Mouse (Mus musculus): ENCODE measurements at regions not wholly inside any gene's neighbourhood (a gene's known extent, or its start where the extent isn't known, plus 50 kb on each side); places are given as distances from the start of the nearest gene placed in this dataset.
A peak's percentile ranks its signal among the peaks of the same experiment; 100 is the strongest.

DNA sequence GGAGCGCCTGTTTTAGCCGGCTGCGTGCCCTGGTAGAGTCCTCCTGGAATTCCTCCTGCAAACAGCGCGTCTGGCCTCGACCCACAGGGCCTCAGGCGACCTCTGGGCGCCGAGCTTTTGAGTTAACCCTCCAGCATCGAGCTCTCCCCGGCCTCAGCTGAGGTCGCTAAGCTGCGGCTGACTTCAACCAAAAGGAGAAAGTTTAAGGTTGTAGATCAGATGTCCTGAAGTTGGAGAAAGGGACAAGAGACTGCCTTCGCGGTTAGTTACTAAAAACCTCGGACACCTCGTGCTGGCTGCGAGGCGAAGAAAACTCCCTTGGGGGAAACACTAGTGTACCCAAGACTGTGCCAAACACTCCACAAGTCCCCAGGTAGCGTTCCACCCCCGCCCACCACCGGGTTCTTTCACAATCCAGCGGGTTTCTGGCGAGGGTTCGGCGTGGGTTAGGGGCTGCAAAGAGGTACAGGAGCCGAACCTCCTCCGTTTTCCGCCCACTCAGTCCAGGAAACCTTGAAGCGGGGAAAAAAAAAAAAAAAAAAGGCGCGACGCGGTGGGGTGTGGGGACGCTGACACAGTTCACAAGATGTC lies 78.9 kb downstream of the Kcnrg start:
- Histone ChIP-seq H3K4me2 (peak overlapping the region; percentile 50), H3K9ac (no peak overlapping the region), H3K27ac (no peak overlapping the region), H3K27me3 (peaks cover 81% of the 10 kb centered on the region), H3K4me3 (peak overlapping the region; percentile 30; the same call in 1 of the 2 replicates), H3K36me3 (no peaks in the 10 kb centered on the region), H3K9me3 (no peaks in the 10 kb centered on the region), H3K4me1 (replicated peaks) (peaks cover 38% of the 10 kb centered on the region)
- ATAC-seq (ENCODE audit: low FRiP score): no peak
- under 1% methylated on average over 30 of the region's 35 CpGs for WGBS

- WGBS: under 1% methylated on average over 32 of the region's 33 CpGs
- Histone ChIP-seq H3K36me3 (no peaks in the 10 kb centered on the region), H3K27me3 (peaks cover 88% of the 10 kb centered on the region), H3K27ac (no peak overlapping the region), H3K9me3 (no peaks in the 10 kb centered on the region), H3K9ac (no peak overlapping the region), H3K4me3 (peak overlapping the region; percentile 30), H3K4me1 (replicated peaks) (peaks cover 38% of the 10 kb centered on the region), H3K4me2 (peak overlapping the region; percentile 50)
- no peak for ATAC-seq (ENCODE audit: low FRiP score)
These were observed 79.6 kb downstream of the Kcnrg start for GRCm38 (mm10) chr14:61686821-61687341.

DNA sequence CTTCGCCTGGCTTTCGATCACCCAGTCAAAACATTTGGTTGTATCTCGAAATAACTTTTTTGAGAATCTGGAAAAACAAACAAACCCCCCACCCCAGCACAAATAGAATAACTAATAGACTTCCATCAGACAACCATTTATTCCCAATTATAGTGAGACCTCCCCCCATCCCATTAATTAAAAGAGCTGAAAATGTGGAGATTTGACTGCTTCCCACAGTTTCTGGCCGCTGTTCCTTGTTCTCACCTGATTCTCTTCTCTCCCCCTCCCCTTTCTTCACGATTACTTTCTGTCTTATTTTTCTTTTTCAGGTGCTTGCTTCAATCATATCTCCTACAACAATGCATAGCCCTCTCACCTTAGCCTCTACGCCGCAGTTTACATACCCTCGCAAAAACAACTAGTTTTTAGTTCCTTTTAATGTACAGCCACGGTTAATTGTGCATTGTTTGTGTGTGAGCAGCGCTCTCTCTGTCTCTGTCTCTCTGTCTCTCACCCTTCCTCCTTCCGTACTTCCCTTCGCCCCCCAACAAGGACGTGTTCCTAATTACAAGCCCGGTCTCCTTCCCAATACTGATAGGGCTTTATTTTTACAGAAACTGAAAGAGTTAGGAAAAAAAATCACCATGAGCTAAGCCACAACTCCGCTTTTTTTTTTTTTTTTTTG lies 80.2 kb downstream of the Kcnrg start:
- H3K9me3 ChIP-seq: no peaks in the 10 kb centered on the region
- no peak overlapping the region for H3K27ac ChIP-seq
- H3K4me2 ChIP-seq: peak overlapping the region; percentile 50
- H3K36me3 ChIP-seq: no peaks in the 10 kb centered on the region
- H3K27me3 ChIP-seq: peaks cover 93% of the 10 kb centered on the region
- no peak for ATAC-seq (ENCODE audit: low FRiP score)
- no peak overlapping the region for H3K9ac ChIP-seq
- WGBS: under 1% methylated on average over 15 of the region's 15 CpGs
- H3K4me1 ChIP-seq (replicated peaks): peaks cover 38% of the 10 kb centered on the region
- H3K4me3 ChIP-seq: peak overlapping the region; percentile 30; the same call in 1 of the 2 replicates

- Histone ChIP-seq H3K4me1 (replicated peaks) (peaks cover 32% of the 10 kb centered on the region), H3K9me3 (no peaks in the 10 kb centered on the region), H3K4me2 (no peak overlapping the region), H3K4me3 (no peak overlapping the region), H3K27me3 (peaks cover 90% of the 10 kb centered on the region), H3K9ac (no peak overlapping the region), H3K36me3 (no peaks in the 10 kb centered on the region), H3K27ac (no peak overlapping the region)
- WGBS: 3% methylated on average over 11 of the region's 11 CpGs
- no peak for ATAC-seq (ENCODE audit: low FRiP score)
These were observed 80.8 kb downstream of the Kcnrg start for GRCm38 (mm10) chr14:61688013-61688520.

DNA sequence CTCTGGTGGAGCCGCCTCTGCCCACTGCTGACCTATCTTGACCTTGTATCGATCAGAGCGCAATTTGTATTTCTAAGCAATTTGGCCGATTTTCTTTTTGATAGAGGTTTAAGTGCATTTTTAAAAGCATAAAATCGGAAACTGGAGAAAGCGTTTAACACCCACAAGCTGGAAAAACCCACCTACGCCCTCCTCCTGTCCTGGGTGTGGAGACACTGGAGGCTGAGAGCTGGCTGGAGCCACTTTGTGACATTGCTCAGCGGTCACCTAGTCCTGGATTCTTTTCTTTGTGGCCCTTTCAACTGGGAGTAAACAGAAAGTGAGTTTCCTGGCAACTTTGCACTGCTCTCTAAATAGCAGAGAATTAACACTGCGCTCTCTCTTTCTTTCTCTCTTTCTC lies 81.4 kb downstream of the Kcnrg start:
- Histone ChIP-seq H3K9me3 (no peaks in the 10 kb centered on the region), H3K4me2 (no peak overlapping the region; the same call in 1 of the 2 replicates), H3K27ac (no peak overlapping the region), H3K4me3 (no peak overlapping the region), H3K9ac (no peak overlapping the region), H3K4me1 (replicated peaks) (peaks cover 30% of the 10 kb centered on the region), H3K36me3 (no peaks in the 10 kb centered on the region), H3K27me3 (peaks cover 84% of the 10 kb centered on the region)
- under 1% methylated on average over 9 of the region's 9 CpGs for WGBS
- no peak for ATAC-seq (ENCODE audit: low FRiP score)

GRCm38 (mm10) chr14:61689281-61689680 lies 82.0 kb downstream of the Kcnrg start:
- peaks cover 78% of the 10 kb centered on the region for H3K27me3 ChIP-seq
- under 1% methylated on average over 21 of the region's 21 CpGs for WGBS

DNA sequence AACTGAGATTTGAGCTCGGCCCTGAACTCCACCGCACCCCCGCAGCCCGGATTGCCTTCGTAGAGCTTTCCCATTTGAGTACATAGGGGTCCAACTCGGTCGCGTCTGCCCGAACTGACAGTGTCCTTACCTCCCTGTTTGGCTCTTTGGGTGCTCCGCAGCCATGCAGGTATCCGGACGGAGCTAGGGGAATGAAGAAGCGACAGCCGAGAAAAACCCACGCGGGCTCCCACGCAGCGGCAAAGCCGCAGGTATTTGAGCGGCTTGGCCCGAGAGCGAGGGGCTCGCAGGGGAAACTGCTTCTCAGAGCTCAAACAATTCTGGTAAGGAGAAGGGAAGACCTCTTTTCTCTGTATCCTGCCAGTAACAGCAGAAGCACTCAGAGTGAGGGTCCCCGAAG lies 82.5 kb downstream of the Kcnrg start:
- H3K36me3 ChIP-seq: no peaks in the 10 kb centered on the region
- no peak for ATAC-seq (ENCODE audit: low FRiP score)
- H3K4me1 ChIP-seq (replicated peaks): peaks cover 24% of the 10 kb centered on the region
- WGBS: 8% methylated on average over 24 of the region's 24 CpGs
- H3K9ac ChIP-seq: no peak overlapping the region
- no peak overlapping the region for H3K27ac ChIP-seq
- H3K4me2 ChIP-seq: peak overlapping the region; percentile 42
- H3K9me3 ChIP-seq: no peaks in the 10 kb centered on the region
- H3K4me3 ChIP-seq: peak overlapping the region; percentile 22
- H3K27me3 ChIP-seq: peaks cover 75% of the 10 kb centered on the region

More at GRCm38 (mm10) chr14:61689281-61689680, 82.0 kb downstream of the Kcnrg start:
- Histone ChIP-seq H3K27ac (no peak overlapping the region), H3K4me3 (peak overlapping the region; percentile 22), H3K4me1 (replicated peaks) (peaks cover 29% of the 10 kb centered on the region), H3K4me2 (peak overlapping the region; percentile 42), H3K36me3 (no peaks in the 10 kb centered on the region), H3K9ac (no peak overlapping the region), H3K9me3 (no peaks in the 10 kb centered on the region)
- ATAC-seq (ENCODE audit: low FRiP score): no peak

DNA sequence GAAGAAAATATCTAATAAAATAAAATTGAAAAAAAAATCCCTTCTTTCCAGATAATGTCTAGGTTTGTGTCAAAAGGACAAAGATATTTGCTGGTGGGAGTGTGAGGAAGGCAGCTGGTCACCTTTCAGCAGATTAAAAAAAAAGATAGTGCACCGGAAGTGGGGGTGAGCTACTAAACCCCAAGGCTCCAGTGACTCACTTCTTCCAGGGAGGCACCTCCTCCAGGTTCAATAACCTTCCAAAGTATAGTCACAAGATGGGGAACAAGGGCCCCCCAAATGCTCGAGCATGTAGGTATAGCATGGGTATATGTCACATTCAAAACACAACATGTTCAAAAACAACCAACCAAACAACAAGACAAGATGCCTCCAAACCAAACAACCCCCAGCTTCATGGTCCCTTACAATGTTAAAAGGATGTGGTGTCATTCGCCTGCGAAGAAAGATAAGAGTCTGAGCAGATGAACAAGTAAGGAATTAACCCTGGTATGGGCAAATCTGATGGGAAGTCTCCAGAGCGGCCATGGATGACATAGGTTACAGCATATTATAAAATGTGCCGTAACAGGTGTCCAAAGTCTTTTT lies 84.6 kb downstream of the Kcnrg start:
- Histone ChIP-seq H3K27ac (no peak overlapping the region), H3K4me3 (no peak overlapping the region), H3K4me2 (no peak overlapping the region), H3K36me3 (no peaks in the 10 kb centered on the region), H3K4me1 (replicated peaks) (peaks cover 13% of the 10 kb centered on the region), H3K27me3 (peaks cover 61% of the 10 kb centered on the region), H3K9ac (no peak overlapping the region), H3K9me3 (no peaks in the 10 kb centered on the region)
- no peak for ATAC-seq (ENCODE audit: low FRiP score)
- 91% methylated on average over 6 of the region's 6 CpGs for WGBS

GRCm38 (mm10) chr14:61694796-61695195 lies 87.5 kb downstream of the Kcnrg start:
- no peak overlapping the region for H3K27ac ChIP-seq
- H3K4me3 ChIP-seq: no peak overlapping the region
- no peak overlapping the region for H3K4me2 ChIP-seq
- no peak overlapping the region for H3K9ac ChIP-seq
- 96% methylated on average over 3 of the region's 3 CpGs for WGBS
- no peaks in the 10 kb centered on the region for H3K9me3 ChIP-seq
- H3K27me3 ChIP-seq: peaks cover 42% of the 10 kb centered on the region
- ATAC-seq (ENCODE audit: low FRiP score): no peak
- H3K4me1 ChIP-seq (replicated peaks): peaks cover 3% of the 10 kb centered on the region; the same call in 1 of the 2 replicates
- H3K36me3 ChIP-seq: no peaks in the 10 kb centered on the region

GRCm38 (mm10) chr14:61696290-61696842 lies 89.1 kb downstream of the Kcnrg start:
- H3K4me2 ChIP-seq: no peak overlapping the region
- H3K9me3 ChIP-seq: no peaks in the 10 kb centered on the region
- H3K9ac ChIP-seq: no peak overlapping the region
- peaks cover 26% of the 10 kb centered on the region for H3K27me3 ChIP-seq
- no peak overlapping the region for H3K4me3 ChIP-seq
- ATAC-seq (ENCODE audit: low FRiP score): no peak
- WGBS: 54% methylated on average over 7 of the region's 7 CpGs
- no peak overlapping the region for H3K27ac ChIP-seq
- H3K4me1 ChIP-seq (replicated peaks): 0 out of 2 replicates have a peak, but pooled peaks cover 2% of the 10 kb centered on the region
- H3K36me3 ChIP-seq: no peaks in the 10 kb centered on the region

- H3K4me1 ChIP-seq (replicated peaks): 0 out of 2 replicates have a peak, but pooled peaks cover 2% of the 10 kb centered on the region
- H3K9ac ChIP-seq: no peak overlapping the region
- no peaks in the 10 kb centered on the region for H3K36me3 ChIP-seq
- peaks cover 20% of the 10 kb centered on the region for H3K27me3 ChIP-seq
- no peak overlapping the region for H3K4me2 ChIP-seq
- no peak overlapping the region for H3K27ac ChIP-seq
- ATAC-seq (ENCODE audit: low FRiP score): no peak
- 78% methylated on average over 13 of the region's 13 CpGs for WGBS
- H3K9me3 ChIP-seq: no peaks in the 10 kb centered on the region
- H3K4me3 ChIP-seq: no peak overlapping the region
These were observed 89.8 kb downstream of the Kcnrg start for GRCm38 (mm10) chr14:61696886-61697554.

DNA sequence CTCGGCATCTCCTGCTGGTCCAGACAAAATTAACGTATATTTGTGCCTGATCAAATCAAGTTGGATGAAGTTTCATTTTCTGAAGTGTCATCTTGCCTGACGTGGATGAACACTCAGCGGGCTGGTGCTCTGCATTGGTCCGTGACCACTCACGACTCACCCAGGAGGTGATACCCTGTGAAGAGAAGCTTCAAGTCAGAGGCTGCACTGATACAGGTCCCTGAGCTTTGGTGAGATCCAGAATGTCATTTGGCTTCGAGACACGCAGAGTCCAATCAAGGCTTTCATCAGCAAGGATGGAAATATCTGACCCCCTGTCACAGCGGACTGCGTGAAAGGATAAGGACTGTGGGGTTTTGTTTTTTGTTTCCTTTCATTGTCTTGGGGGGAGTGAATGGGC lies 90.4 kb downstream of the Kcnrg start:
- no peak overlapping the region for H3K9ac ChIP-seq
- H3K9me3 ChIP-seq: no peaks in the 10 kb centered on the region
- H3K27me3 ChIP-seq: peaks cover 13% of the 10 kb centered on the region
- no peak overlapping the region for H3K4me2 ChIP-seq
- 78% methylated on average over 10 of the region's 10 CpGs for WGBS
- no peak overlapping the region for H3K4me3 ChIP-seq
- no peak overlapping the region for H3K27ac ChIP-seq
- 0 out of 2 replicates have a peak, but pooled peaks cover 2% of the 10 kb centered on the region for H3K4me1 ChIP-seq (replicated peaks)
- H3K36me3 ChIP-seq: no peaks in the 10 kb centered on the region
- ATAC-seq (ENCODE audit: low FRiP score): no peak
